Mouse (Mus musculus): Measurements from ENCODE around the gene Ehd3.

- TF ChIP-seq CTCF (IDR thresholded peaks at IDR 0.05; ENCODE audit: control insufficient read depth, insufficient read depth, low read length): no peak
- TF ChIP-seq POLR2A (IDR thresholded peaks at IDR 0.05; ENCODE audit: borderline replicate concordance, control insufficient read depth, low read depth, low read length): no peak
Observed at GRCm38 (mm10) chr17:73823121-73824021, 19.4 kb downstream of the Ehd3 start.

Data from bone marrow, adult 2 months (tissue).